Mouse (Mus musculus) bone marrow, adult 2 months (tissue): ENCODE data around the gene Fgf10. TPM values are rescaled to one million over a fixed set of nuclear protein-coding genes. Genes with fewer than 3 reads are reported as not detected.

Source experiments
- H3K27ac ChIP-seq: fragments of 200-500 bp; 2 replicates; pipeline ENCODE4 v1.5.1; 2012; ENCODE audit warnings: low read depth, mild to moderate bottlenecking, control low read depth, inconsistent platforms, low read length; ENCODE audit not compliant: control insufficient read depth, poor library complexity, insufficient read depth
- H3K4me1 ChIP-seq: fragments of 200-500 bp; 2 replicates; pipeline ENCODE4 v1.6.1; 2011; ENCODE audit warnings: low read length; ENCODE audit not compliant: control insufficient read depth, insufficient read depth
- H3K4me3 ChIP-seq: fragments of 200-500 bp; replicated peaks from 2 replicates; pipeline ENCODE3; 2011; ENCODE audit warnings: mild to moderate bottlenecking, low read depth, low read length, control low read depth; ENCODE audit not compliant: control insufficient read depth
- CTCF ChIP-seq: fragments of 200-500 bp; IDR thresholded peaks from 2 replicates; pipeline ENCODE4 v1.5.1; 2011; ENCODE audit warnings: low read length, control low read depth; ENCODE audit not compliant: control insufficient read depth, insufficient read depth
- POLR2A ChIP-seq: fragments of 200-500 bp; IDR thresholded peaks from 2 replicates; pipeline ENCODE4 v1.6.1; 2011; ENCODE audit warnings: low read depth, mild to moderate bottlenecking, control low read depth, low read length, borderline replicate concordance; ENCODE audit not compliant: control insufficient read depth
- WGBS: fragments of 180-500 bp; shearing (Covaris S2); methylation state at CpG from one replicate; pipeline ENCODE4 v1.1.7; 2018; 5-methylcytosine and 5-hydroxymethylcytosine counted together
- polyA plus RNA-seq: library from polyadenylated mRNA; stranded (reverse); fragments of >200 nt; gene quantifications from 2 replicates; pipeline ENCODE4 v1.2.4, GENCODE M21; 2011; ENCODE audit warnings: low replicate concordance; ENCODE audit not compliant: missing spikeins, insufficient read depth, insufficient read length

Gene Fgf10
- polyA plus RNA-seq, 1 experiment: not detected

DNA sequence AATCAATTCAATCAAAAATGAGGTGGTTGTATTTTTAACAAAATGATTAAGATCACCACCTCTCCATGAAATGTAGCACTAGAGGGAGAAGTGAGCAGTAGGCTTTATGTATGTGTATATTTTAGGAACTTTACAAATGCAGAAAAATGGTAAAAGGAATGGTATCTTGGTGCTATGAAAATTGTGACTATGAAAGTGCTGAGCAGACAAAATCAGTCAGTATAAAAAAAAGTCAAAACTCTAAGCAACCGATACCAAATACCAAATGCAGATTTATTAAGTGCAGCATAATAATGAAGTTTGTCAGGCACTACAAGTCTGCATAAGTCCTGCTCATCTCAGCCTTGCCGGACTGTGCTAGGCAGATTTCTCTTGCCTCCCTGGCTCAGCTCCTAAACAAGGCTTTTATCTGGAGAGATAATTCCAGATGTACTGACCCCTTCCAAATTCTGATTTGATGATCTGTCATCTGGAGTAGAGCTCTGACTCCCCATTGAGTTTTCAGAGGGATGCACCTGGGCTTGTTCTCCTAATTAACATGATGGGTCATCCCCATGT lies 70.3 kb downstream of the Fgf10 start:
- TF ChIP-seq CTCF (no peak), POLR2A (no peak)
- H3K4me1 ChIP-seq: no peaks in the 10 kb centered on the region
- no peak overlapping the region for H3K4me3 ChIP-seq
- no peak overlapping the region for H3K27ac ChIP-seq
- 89% methylated on average over 2 of the region's 2 CpGs for WGBS

- TF ChIP-seq POLR2A (no peak), CTCF (no peak)
- H3K4me1 ChIP-seq: no peaks in the 10 kb centered on the region
- no peak overlapping the region for H3K27ac ChIP-seq
- 69% methylated on average over 4 of the region's 4 CpGs for WGBS
- H3K4me3 ChIP-seq: no peak overlapping the region
These were observed 73.2 kb downstream of the Fgf10 start for GRCm38 (mm10) chr13:118742788-118743187.

GRCm38 (mm10) chr13:118744806-118745205 lies 75.2 kb downstream of the Fgf10 start:
- Histone ChIP-seq H3K27ac (no peak overlapping the region), H3K4me1 (no peaks in the 10 kb centered on the region), H3K4me3 (no peak overlapping the region)
- TF ChIP-seq POLR2A (no peak), CTCF (no peak)
- 80% methylated on average over 7 of the region's 7 CpGs for WGBS

DNA sequence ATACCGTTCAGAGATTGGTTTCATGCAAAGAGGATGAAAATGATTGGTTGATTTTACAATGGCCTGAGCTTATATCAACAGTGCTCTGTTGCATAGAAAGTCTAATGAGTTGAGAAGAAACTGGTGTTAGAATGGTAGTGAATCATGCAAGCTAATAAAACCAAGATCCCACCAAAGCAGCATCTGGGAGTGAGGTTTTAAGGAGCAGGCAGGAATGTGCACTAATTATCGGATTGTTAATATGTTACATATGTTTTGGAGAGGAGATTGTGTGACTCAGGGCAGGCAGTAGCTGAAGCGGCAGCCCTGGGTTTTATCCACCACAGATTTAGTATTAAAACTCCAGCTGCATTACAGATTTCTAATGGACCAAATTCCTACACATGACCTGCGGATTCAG lies 76.8 kb downstream of the Fgf10 start:
- no peak overlapping the region for H3K27ac ChIP-seq
- no peaks in the 10 kb centered on the region for H3K4me1 ChIP-seq
- 80% methylated on average over 4 of the region's 4 CpGs for WGBS
- TF ChIP-seq POLR2A: no peak
- no peak for TF ChIP-seq CTCF
- H3K4me3 ChIP-seq: no peak overlapping the region

DNA sequence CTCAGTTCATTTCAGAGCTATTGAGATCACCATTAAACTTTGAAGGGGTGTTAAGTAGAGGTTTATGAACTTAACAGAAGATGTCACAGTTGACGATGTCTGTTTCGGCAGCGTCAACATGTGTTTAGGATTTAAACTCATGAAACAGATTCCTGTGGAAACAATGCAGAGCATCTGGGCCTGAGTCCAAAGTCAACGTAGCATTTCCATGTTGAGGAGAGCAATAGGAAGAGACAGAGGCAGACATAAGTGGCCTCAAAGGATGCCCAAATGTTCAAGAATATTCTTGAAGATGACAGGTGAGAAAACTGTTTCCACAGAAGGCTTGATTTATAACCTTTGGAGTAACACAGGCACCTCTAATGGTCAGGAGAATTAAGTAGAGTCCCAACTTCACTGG lies 84.4 kb downstream of the Fgf10 start:
- Histone ChIP-seq H3K4me1 (no peaks in the 10 kb centered on the region), H3K4me3 (no peak overlapping the region), H3K27ac (no peak overlapping the region)
- 77% methylated on average over 4 of the region's 4 CpGs for WGBS
- TF ChIP-seq CTCF (no peak), POLR2A (no peak)

GRCm38 (mm10) chr13:118759021-118759420 lies 89.4 kb downstream of the Fgf10 start:
- WGBS: 36% methylated on average over 2 of the region's 2 CpGs
- TF ChIP-seq CTCF (no peak), POLR2A (no peak)
- Histone ChIP-seq H3K27ac (no peak overlapping the region), H3K4me1 (no peaks in the 10 kb centered on the region), H3K4me3 (no peak overlapping the region)

- no peaks in the 10 kb centered on the region for H3K4me1 ChIP-seq
- H3K4me3 ChIP-seq: no peak overlapping the region
- TF ChIP-seq POLR2A (no peak), CTCF (no peak)
- no peak overlapping the region for H3K27ac ChIP-seq
- 83% methylated on average over 2 of the region's 2 CpGs for WGBS
These were observed 93.4 kb downstream of the Fgf10 start for GRCm38 (mm10) chr13:118762982-118763381.

DNA sequence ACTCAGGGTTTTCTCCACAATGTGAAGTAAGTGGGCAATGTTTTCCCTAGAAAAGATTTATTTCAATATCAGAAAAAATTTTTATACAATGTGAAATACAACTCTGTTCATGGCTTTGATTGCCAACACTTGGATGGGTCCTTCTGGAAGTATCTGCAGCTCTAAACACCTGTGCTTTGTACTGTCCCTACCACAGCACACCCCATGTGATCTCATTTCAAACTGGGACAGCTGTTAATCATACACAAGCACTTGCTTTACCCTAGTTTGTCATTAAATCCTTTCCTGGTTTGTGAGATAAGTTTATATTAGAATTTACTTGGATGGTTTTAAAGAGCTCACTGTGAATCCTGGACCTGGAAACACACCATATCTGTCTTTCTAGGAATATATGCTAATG lies 102.6 kb downstream of the Fgf10 start:
- H3K4me3 ChIP-seq: no peak overlapping the region
- TF ChIP-seq POLR2A (no peak), CTCF (no peak)
- no peak overlapping the region for H3K27ac ChIP-seq
- H3K4me1 ChIP-seq: no peaks in the 10 kb centered on the region

- H3K4me3 ChIP-seq: no peak overlapping the region
- no peak overlapping the region for H3K27ac ChIP-seq
- WGBS: 31% methylated on average over 1 of the region's 1 CpGs
- TF ChIP-seq CTCF (no peak), POLR2A (no peak)
- H3K4me1 ChIP-seq: no peaks in the 10 kb centered on the region
These were observed 105.6 kb downstream of the Fgf10 start for GRCm38 (mm10) chr13:118775148-118775547.

DNA sequence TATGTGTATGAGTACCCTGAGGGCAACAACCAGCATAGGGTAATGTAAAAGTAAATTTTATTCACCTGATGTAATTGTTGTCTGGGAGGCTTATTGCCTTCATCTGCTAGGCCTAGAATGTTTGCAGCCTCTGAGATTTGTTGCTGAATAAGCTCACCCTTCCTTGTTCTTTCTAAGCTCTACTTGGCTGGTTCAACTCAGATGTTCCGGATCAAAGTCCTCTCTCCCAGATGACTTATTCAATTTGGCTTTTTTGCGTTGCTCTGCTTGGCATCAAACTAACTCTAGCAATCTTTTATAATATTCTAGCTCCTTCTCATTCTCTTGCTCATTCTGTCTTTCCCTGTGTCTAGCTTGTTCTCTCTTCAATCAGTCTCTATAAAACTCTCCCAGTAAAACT lies 109.6 kb downstream of the Fgf10 start:
- Histone ChIP-seq H3K27ac (no peak overlapping the region), H3K4me1 (no peaks in the 10 kb centered on the region), H3K4me3 (no peak overlapping the region)
- TF ChIP-seq POLR2A (no peak), CTCF (no peak)
- 78% methylated on average over 2 of the region's 2 CpGs for WGBS
